ENCODE assay signal across 16 mouse cellular contexts in genomic region chr2:93794375-93794774, GRCm38 (mm10). TPM values are rescaled to one million over a fixed set of nuclear protein-coding genes. Genes with fewer than 3 reads are reported as not detected.
DNase-seq lines count a peak whose midpoint lies in the region; ATAC-seq and TF ChIP-seq lines count a peak whose summit lies in the region.
"Had no signal": no experiment of that assay in that cellular context is flagged by ENCODE, and none has a peak within 500 bp of the region (broad histone marks: within the 10 kb centered on the region; RNA-seq: fewer than 3 reads in every experiment).

No protein-coding gene starts in this region.

- H3K79me2 ChIP-seq in liver, adult 2 months (ENCODE audit: control insufficient read depth, insufficient read depth, low read length), result no peaks in the 10 kb centered on the region

- ATAC-seq in liver, postnatal 0 days, result no peak
- ATAC-seq: forebrain, embryonic 13.5 days; forebrain, embryonic 15.5 days; forebrain, postnatal 0 days had no signal

- TF ChIP-seq POLR2A in liver, adult 2 months (IDR thresholded peaks at IDR 0.05; ENCODE audit: extremely low read depth, insufficient read depth, low read length), result no peak

- peaks cover 4% of the 10 kb centered on the region for H3K4me1 ChIP-seq in liver, adult 2 months (ENCODE audit: control insufficient read depth, insufficient read depth, low read length)
- peaks cover 6% of the 10 kb centered on the region; the same call in 1 of the 2 replicates for H3K4me1 ChIP-seq in liver, postnatal 0 days (ENCODE audit: insufficient read depth)
- H3K4me1 ChIP-seq: forebrain, embryonic 13.5 days had no signal

- peaks cover 2% of the 10 kb centered on the region; the same call in 1 of the 2 replicates for H3K36me3 ChIP-seq in liver, adult 2 months (ENCODE audit: control insufficient read depth, insufficient read depth, low read length)
- H3K36me3 ChIP-seq in liver, postnatal 0 days (replicated peaks; ENCODE audit: insufficient read depth, low read length), result peaks cover 20% of the 10 kb centered on the region; the same call in 1 of the 2 replicates

- H3K9ac ChIP-seq in liver, adult 2 months (ENCODE audit: low read depth, low read length), result no peak overlapping the region
- H3K9ac ChIP-seq in liver, postnatal 0 days (replicated peaks), result no peak overlapping the region
- H3K9ac ChIP-seq: embryonic facial prominence, embryonic 12.5 days; forebrain, embryonic 13.5 days; forebrain, embryonic 15.5 days; forebrain, postnatal 0 days had no signal

- no peaks in the 10 kb centered on the region for H3K27me3 ChIP-seq in liver, adult 2 months (ENCODE audit: control insufficient read depth, insufficient read depth, low read length)
- no peaks in the 10 kb centered on the region for H3K27me3 ChIP-seq in liver, postnatal 0 days (ENCODE audit: insufficient read depth, low read length)
- H3K27me3 ChIP-seq: embryonic facial prominence, embryonic 12.5 days; forebrain, embryonic 13.5 days; forebrain, embryonic 15.5 days had no signal

- H3K9me3 ChIP-seq in liver, postnatal 0 days (ENCODE audit: low read length), result no peaks in the 10 kb centered on the region
- H3K9me3 ChIP-seq: embryonic facial prominence, embryonic 10.5 days; embryonic facial prominence, embryonic 12.5 days; forebrain, embryonic 13.5 days; forebrain, embryonic 15.5 days had no signal

- TF ChIP-seq CTCF in liver, adult 2 months (IDR thresholded peaks at IDR 0.05; ENCODE audit: low read depth, low read length), result no peak
- no peak for TF ChIP-seq CTCF in liver, postnatal 0 days (IDR thresholded peaks at IDR 0.05; ENCODE audit: low read depth)

- no peak overlapping the region for H3K4me3 ChIP-seq in liver, adult 2 months (ENCODE audit: insufficient read depth, low read depth, low read length)
- H3K4me3 ChIP-seq in liver, postnatal 0 days (ENCODE audit: low read depth, low read length), result no peak overlapping the region
- H3K4me3 ChIP-seq: embryonic facial prominence, embryonic 10.5 days; embryonic facial prominence, embryonic 12.5 days; forebrain, embryonic 13.5 days; forebrain, embryonic 15.5 days had no signal

- WGBS in liver, adult 2 months, result 65% methylated on average over 5 of the region's 5 CpGs
- WGBS in liver, postnatal 0 days (ENCODE audit: insufficient replicate concordance), result 80% methylated on average over 5 of the region's 5 CpGs

- TF ChIP-seq EP300 in liver, postnatal 0 days (IDR thresholded peaks at IDR 0.05; ENCODE audit: low read depth), result no peak

- peak; percentile 44 for DNase-seq in adrenal gland, postnatal 10 days
- no peak for DNase-seq in adrenal gland, postnatal 4 days (ENCODE audit: low spot score in 2 of 2)
- peak; percentile 50 to 62 for DNase-seq in cerebellum, postnatal 10 days
- DNase-seq in cerebellum, adult 9-10 months, result no peak
- DNase-seq in liver, adult 2 months (ENCODE audit: extremely low read depth, low read depth, low spot score), result peak; percentile 13
- no peak for DNase-seq in liver, postnatal 0 days
- peak; percentile 38 for DNase-seq in adipocyte (ENCODE audit: low spot score)
- DNase-seq in kidney, adult 9 months, result no peak
- DNase-seq: adrenal gland, postnatal 25 days; cerebellum, adult 11-12 months; cerebellum, adult 9-11 months; forebrain, postnatal 0 days had no signal

- no peak overlapping the region for H3K27ac ChIP-seq in liver, adult 2 months (replicated peaks; ENCODE audit: insufficient read depth, low read depth, low read length)
- no peak overlapping the region for H3K27ac ChIP-seq in liver, postnatal 0 days (ENCODE audit: low read depth)
- H3K27ac ChIP-seq: embryonic facial prominence, embryonic 10.5 days; embryonic facial prominence, embryonic 12.5 days; forebrain, embryonic 13.5 days; forebrain, embryonic 15.5 days had no signal

- H3K4me2 ChIP-seq in liver, postnatal 0 days (ENCODE audit: low read depth, low read length), result no peak overlapping the region
- H3K4me2 ChIP-seq: embryonic facial prominence, embryonic 12.5 days; forebrain, embryonic 13.5 days; forebrain, embryonic 15.5 days had no signal

RNA-seq across cellular contexts. Expression of gene Ext2, which starts 28.0 kb away (rescaled TPM):
- total RNA-seq in adrenal gland, postnatal 10 days (2021), result 10 to 100 TPM; 79.1 to 80.4 TPM
- 100 to 1,000 TPM; 108 to 118 TPM for total RNA-seq in adrenal gland, postnatal 4 days (2021)
- 14.1 and 21.5 TPM in 2 replicates for total RNA-seq in liver, adult 2 months (2014; rRNA removed)
- polyA plus RNA-seq in liver, adult 2 months (2012; rRNA removed), result 19.1 and 21.6 TPM in 2 replicates
- polyA plus RNA-seq in liver, postnatal 0 days (2015; fragmentation: Nextera tagmentation; extraction: Ambion mirVana), result 22.6 TPM in 2 replicates

RNA-seq across cellular contexts. Expression of gene Accs, which starts 55.4 kb away (rescaled TPM):
- total RNA-seq in adrenal gland, postnatal 10 days (2021), result 10 to 100 TPM; 13.8 to 14.2 TPM
- total RNA-seq in adrenal gland, postnatal 4 days (2021), result 10 to 100 TPM; 21.0 to 24.5 TPM
- total RNA-seq in liver, adult 2 months (2014; rRNA removed), result 3.4 and 4.1 TPM in 2 replicates
- 4.0 and 7.2 TPM in 2 replicates for polyA plus RNA-seq in liver, adult 2 months (2012; rRNA removed)
- polyA plus RNA-seq in liver, postnatal 0 days (2015; fragmentation: Nextera tagmentation; extraction: Ambion mirVana), result 1.3 and 1.6 TPM in 2 replicates

Comparison
In these comparisons a context has a peak if more than half of its experiments do, and no peak if none do; other contexts are left out.
1. DNase-seq: peak in adrenal gland, postnatal 10 days (single experiment), cerebellum, postnatal 10 days (2 of 2), liver, adult 2 months (single experiment) and adipocyte (single experiment); none in adrenal gland, postnatal 4 days (0 of 2), cerebellum, adult 9-10 months (single experiment), liver, postnatal 0 days (single experiment) and kidney, adult 9 months (single experiment).